Mouse (Mus musculus) neural tube, embryonic 12.5 days (tissue): ENCODE data around the gene Emc4. TPM values are rescaled to one million over a fixed set of nuclear protein-coding genes. Genes with fewer than 3 reads are reported as not detected.

Experiments
- ATAC-seq: fragments of 200-750 bp; cut with Nextera tagmentation; 2 replicates; pipeline ENCODE4 v1.8.0; 2017; ENCODE audit warnings: low read depth, mild to moderate bottlenecking, moderate TSS enrichment, moderate library complexity; ENCODE audit not compliant: low FRiP score
- H3K27ac ChIP-seq: fragments of 300-500 bp; sonication (generic); 2 replicates; pipeline ENCODE4 v1.5.1; 2016
- H3K27me3 ChIP-seq: fragments of 300-500 bp; sonication (generic); replicated peaks from 2 replicates; pipeline ENCODE4 v1.6.1; 2016; ENCODE audit warnings: mild to moderate bottlenecking
- H3K36me3 ChIP-seq: fragments of 300-500 bp; sonication (generic); 2 replicates; pipeline ENCODE4 v1.6.1; 2016; ENCODE audit warnings: mild to moderate bottlenecking
- H3K4me1 ChIP-seq: fragments of 300-500 bp; sonication (generic); 2 replicates; pipeline ENCODE4 v1.6.1; 2016
- H3K4me2 ChIP-seq: fragments of 300-500 bp; sonication (generic); replicated peaks from 2 replicates; pipeline ENCODE4 v1.6.1; 2016; ENCODE audit warnings: mild to moderate bottlenecking
- H3K4me3 ChIP-seq: fragments of 300-500 bp; sonication (generic); 2 replicates; pipeline ENCODE4 v1.5.1; 2016
- H3K9ac ChIP-seq: fragments of 300-500 bp; sonication (generic); 2 replicates; pipeline ENCODE4 v1.6.1; 2016; ENCODE audit warnings: mild to moderate bottlenecking
- H3K9me3 ChIP-seq: fragments of 300-500 bp; sonication (generic); 2 replicates; pipeline ENCODE4 v1.6.1; 2016; ENCODE audit warnings: mild to moderate bottlenecking
- WGBS: fragments of 180-500 bp; shearing (Covaris S2); methylation state at CpG from one replicate; pipeline ENCODE4 v1.1.7; 2016; 5-methylcytosine and 5-hydroxymethylcytosine counted together
- polyA plus RNA-seq: library from polyadenylated mRNA; unstranded; fragments of >200 nt; fragmentation: Nextera tagmentation; extraction: Ambion mirVana; gene quantifications from 2 replicates; pipeline ENCODE4 v1.2.1, GENCODE M21; 2016

The Emc4 gene
- polyA plus RNA-seq, 1 experiment from 2014 or later, result 132 TPM

GRCm38 (mm10) chr2:112373141-112373540 is 5.3 kb upstream of the Emc4 start:
- no peak for ATAC-seq

GRCm38 (mm10) chr2:112369941-112370340 is 2.1 kb upstream of the Emc4 start:
- ATAC-seq, result no peak
- H3K4me2 ChIP-seq, result no peak overlapping the region
- 66% methylated on average over 5 of the region's 5 CpGs for WGBS

More at GRCm38 (mm10) chr2:112373141-112373540, 5.3 kb upstream of the Emc4 start:
- Histone ChIP-seq H3K4me3 (no peak overlapping the region), H3K27me3 (no peaks in the 10 kb centered on the region; the same call in none of the 2 replicates), H3K9ac (no peak overlapping the region), H3K36me3 (no peaks in the 10 kb centered on the region), H3K4me1 (no peaks in the 10 kb centered on the region), H3K27ac (no peak overlapping the region), H3K9me3 (no peaks in the 10 kb centered on the region), H3K4me2 (no peak overlapping the region)
- WGBS, result 56% methylated on average over 4 of the region's 4 CpGs

GRCm38 (mm10) chr2:112367222-112367621 is 605 bp downstream of the Emc4 start:
- 19% methylated on average over 15 of the region's 15 CpGs for WGBS

More at GRCm38 (mm10) chr2:112369941-112370340, 2.1 kb upstream of the Emc4 start:
- no peaks in the 10 kb centered on the region; the same call in none of the 2 replicates for H3K27me3 ChIP-seq
- H3K9ac ChIP-seq, result no peak overlapping the region
- no peaks in the 10 kb centered on the region for H3K9me3 ChIP-seq
- H3K36me3 ChIP-seq, result no peaks in the 10 kb centered on the region
- peaks cover 10% of the 10 kb centered on the region for H3K4me1 ChIP-seq
- H3K4me3 ChIP-seq, result no peak overlapping the region
- no peak overlapping the region for H3K27ac ChIP-seq

GRCm38 (mm10) chr2:112360781-112361169 is 7.1 kb downstream of the Emc4 start:
- H3K9me3 ChIP-seq, result no peaks in the 10 kb centered on the region
- no peak overlapping the region for H3K4me2 ChIP-seq
- no peak overlapping the region for H3K27ac ChIP-seq
- no peak for ATAC-seq
- H3K9ac ChIP-seq, result no peak overlapping the region
- H3K36me3 ChIP-seq, result peaks cover 67% of the 10 kb centered on the region
- no peak overlapping the region for H3K4me3 ChIP-seq
- 90% methylated on average over 2 of the region's 2 CpGs for WGBS
- H3K4me1 ChIP-seq, result no peaks in the 10 kb centered on the region
- no peaks in the 10 kb centered on the region for H3K27me3 ChIP-seq

More at GRCm38 (mm10) chr2:112367222-112367621, 605 bp downstream of the Emc4 start:
- Histone ChIP-seq H3K36me3 (peaks cover 18% of the 10 kb centered on the region), H3K27ac (no peak overlapping the region), H3K4me1 (peaks cover 10% of the 10 kb centered on the region), H3K9ac (peak overlapping the region; percentile 77), H3K9me3 (no peaks in the 10 kb centered on the region), H3K4me2 (peak overlapping the region; percentile 94), H3K4me3 (peak overlapping the region; percentile 84), H3K27me3 (no peaks in the 10 kb centered on the region)
- peak; percentile 27; the same call in 1 of the 2 replicates for ATAC-seq

GRCm38 (mm10) chr2:112360012-112360780 is 7.6 kb downstream of the Emc4 start:
- Histone ChIP-seq H3K27me3 (no peaks in the 10 kb centered on the region), H3K4me2 (no peak overlapping the region), H3K36me3 (peaks cover 72% of the 10 kb centered on the region), H3K9me3 (no peaks in the 10 kb centered on the region), H3K4me1 (no peaks in the 10 kb centered on the region), H3K27ac (no peak overlapping the region), H3K4me3 (no peak overlapping the region), H3K9ac (no peak overlapping the region)
- 95% methylated on average over 12 of the region's 12 CpGs for WGBS
- ATAC-seq, result no peak

GRCm38 (mm10) chr2:112359611-112360010 is 8.2 kb downstream of the Emc4 start:
- Histone ChIP-seq H3K9me3 (no peaks in the 10 kb centered on the region), H3K4me2 (no peak overlapping the region), H3K4me3 (no peak overlapping the region), H3K27ac (no peak overlapping the region), H3K9ac (no peak overlapping the region), H3K36me3 (peaks cover 76% of the 10 kb centered on the region), H3K4me1 (no peaks in the 10 kb centered on the region), H3K27me3 (no peaks in the 10 kb centered on the region)
- WGBS, result 79% methylated on average over 2 of the region's 2 CpGs
- no peak for ATAC-seq

- Histone ChIP-seq H3K27ac (no peak overlapping the region), H3K4me2 (no peak overlapping the region), H3K9me3 (no peaks in the 10 kb centered on the region), H3K36me3 (peaks cover 53% of the 10 kb centered on the region), H3K4me1 (no peaks in the 10 kb centered on the region), H3K27me3 (no peaks in the 10 kb centered on the region), H3K9ac (no peak overlapping the region), H3K4me3 (no peak overlapping the region)
- 88% methylated on average over 7 of the region's 7 CpGs for WGBS
- ATAC-seq, result no peak
Measured at GRCm38 (mm10) chr2:112353685-112354455, 14.0 kb downstream of the Emc4 start.

GRCm38 (mm10) chr2:112348246-112348645 is 19.6 kb downstream of the Emc4 start:
- no peak for ATAC-seq
- Histone ChIP-seq H3K4me3 (no peak overlapping the region), H3K36me3 (peaks cover 43% of the 10 kb centered on the region), H3K9ac (no peak overlapping the region), H3K9me3 (no peaks in the 10 kb centered on the region), H3K27ac (no peak overlapping the region), H3K4me2 (no peak overlapping the region), H3K4me1 (no peaks in the 10 kb centered on the region), H3K27me3 (no peaks in the 10 kb centered on the region)
- WGBS, result 86% methylated on average over 3 of the region's 3 CpGs

- Histone ChIP-seq H3K4me1 (no peaks in the 10 kb centered on the region), H3K4me3 (no peak overlapping the region), H3K9me3 (no peaks in the 10 kb centered on the region), H3K9ac (no peak overlapping the region), H3K27me3 (no peaks in the 10 kb centered on the region), H3K27ac (no peak overlapping the region), H3K36me3 (peaks cover 32% of the 10 kb centered on the region), H3K4me2 (no peak overlapping the region)
- WGBS, result 73% methylated on average over 3 of the region's 3 CpGs
- no peak for ATAC-seq
Measured at GRCm38 (mm10) chr2:112341117-112341516, 26.7 kb downstream of the Emc4 start.

- Histone ChIP-seq H3K27me3 (no peaks in the 10 kb centered on the region), H3K4me1 (no peaks in the 10 kb centered on the region), H3K9ac (no peak overlapping the region), H3K9me3 (no peaks in the 10 kb centered on the region), H3K27ac (no peak overlapping the region), H3K36me3 (peaks cover 31% of the 10 kb centered on the region), H3K4me2 (no peak overlapping the region), H3K4me3 (no peak overlapping the region)
- no peak for ATAC-seq
- 90% methylated on average over 2 of the region's 2 CpGs for WGBS
Measured at GRCm38 (mm10) chr2:112339736-112340135, 28.1 kb downstream of the Emc4 start.

- Histone ChIP-seq H3K27ac (no peak overlapping the region), H3K4me3 (no peak overlapping the region), H3K4me1 (no peaks in the 10 kb centered on the region), H3K9ac (no peak overlapping the region), H3K4me2 (no peak overlapping the region), H3K9me3 (no peaks in the 10 kb centered on the region), H3K36me3 (peaks cover 29% of the 10 kb centered on the region), H3K27me3 (no peaks in the 10 kb centered on the region)
- 91% methylated on average over 6 of the region's 6 CpGs for WGBS
- no peak for ATAC-seq
Measured at GRCm38 (mm10) chr2:112337211-112337610, 30.6 kb downstream of the Emc4 start.

- no peak overlapping the region for H3K9ac ChIP-seq
- H3K36me3 ChIP-seq, result peaks cover 10% of the 10 kb centered on the region; the same call in 1 of the 2 replicates
- no peaks in the 10 kb centered on the region for H3K9me3 ChIP-seq
- ATAC-seq, result no peak
- H3K4me3 ChIP-seq, result no peak overlapping the region
- H3K4me1 ChIP-seq, result no peaks in the 10 kb centered on the region
- 78% methylated on average over 4 of the region's 4 CpGs for WGBS
- no peak overlapping the region for H3K4me2 ChIP-seq
- no peaks in the 10 kb centered on the region for H3K27me3 ChIP-seq
- no peak overlapping the region for H3K27ac ChIP-seq
Measured at GRCm38 (mm10) chr2:112332051-112332898, 35.6 kb downstream of the Emc4 start.
